Mouse (Mus musculus) hindbrain, embryonic 12.5 days (tissue): ENCODE data around the gene Vat1l. TPM values are rescaled to one million over a fixed set of nuclear protein-coding genes. Genes with fewer than 3 reads are reported as not detected.

ENCODE experiments used
- ATAC-seq: fragments of 200-750 bp; cut with Nextera tagmentation; 2 replicates; pipeline ENCODE4 v1.8.0; 2017; ENCODE audit warnings: moderate TSS enrichment; ENCODE audit not compliant: low FRiP score
- H3K27ac ChIP-seq: fragments of 300-500 bp; sonication (generic); 2 replicates; pipeline ENCODE4 v1.5.1; 2016; ENCODE audit warnings: mild to moderate bottlenecking
- H3K27me3 ChIP-seq: fragments of 300-500 bp; sonication (generic); 2 replicates; pipeline ENCODE4 v1.6.1; 2016; ENCODE audit warnings: mild to moderate bottlenecking
- H3K36me3 ChIP-seq: fragments of 300-500 bp; sonication (generic); 2 replicates; pipeline ENCODE4 v1.6.1; 2016; ENCODE audit warnings: mild to moderate bottlenecking
- H3K4me1 ChIP-seq: fragments of 300-500 bp; sonication (generic); 2 replicates; pipeline ENCODE4 v1.6.1; 2016
- H3K4me2 ChIP-seq: fragments of 300-500 bp; sonication (generic); replicated peaks from 2 replicates; pipeline ENCODE4 v1.6.1; 2016; ENCODE audit warnings: mild to moderate bottlenecking
- H3K4me3 ChIP-seq: fragments of 300-500 bp; sonication (generic); 2 replicates; pipeline ENCODE4 v1.5.1; 2016; ENCODE audit warnings: mild to moderate bottlenecking
- H3K9ac ChIP-seq: fragments of 300-500 bp; sonication (generic); 2 replicates; pipeline ENCODE4 v1.6.1; 2016; ENCODE audit warnings: mild to moderate bottlenecking, moderate library complexity
- H3K9me3 ChIP-seq: fragments of 300-500 bp; sonication (generic); replicated peaks from 2 replicates; pipeline ENCODE4 v1.6.1; 2016; ENCODE audit warnings: mild to moderate bottlenecking
- WGBS: fragments of 180-500 bp; shearing (Covaris S2); methylation state at CpG from one replicate; pipeline ENCODE4 v1.1.7; 2016; 5-methylcytosine and 5-hydroxymethylcytosine counted together
- polyA plus RNA-seq: library from polyadenylated mRNA; unstranded; fragments of >200 nt; fragmentation: Nextera tagmentation; extraction: Ambion mirVana; gene quantifications from 2 replicates; pipeline ENCODE4 v1.2.1, GENCODE M21; 2016

The Vat1l gene
- polyA plus RNA-seq, 1 experiment from 2014 or later = 16.5 TPM

DNA sequence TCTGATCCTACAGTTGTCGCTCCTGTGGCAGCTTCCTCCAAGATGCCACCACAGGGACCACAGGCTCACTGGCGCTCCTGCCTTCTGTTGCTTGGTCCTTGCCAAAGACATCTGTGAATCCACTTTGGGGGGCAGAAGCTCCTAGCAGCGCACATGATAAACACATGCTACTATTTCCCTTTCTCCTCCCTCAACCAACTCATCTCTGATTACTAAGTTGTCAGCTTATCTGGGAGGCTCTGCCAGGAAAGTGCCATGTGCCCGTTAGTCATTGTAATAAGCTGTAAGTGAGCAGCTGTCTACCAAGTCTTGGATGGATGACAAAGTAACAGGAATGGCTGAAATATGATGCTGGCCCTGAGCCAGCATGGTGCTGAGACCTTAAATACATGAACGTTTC lies 100.9 kb downstream of the Vat1l start:
- Histone ChIP-seq H3K4me1 (no peaks in the 10 kb centered on the region), H3K9ac (no peak overlapping the region), H3K4me3 (no peak overlapping the region), H3K27ac (no peak overlapping the region), H3K4me2 (no peak overlapping the region), H3K36me3 (no peaks in the 10 kb centered on the region), H3K9me3 (no peaks in the 10 kb centered on the region), H3K27me3 (no peaks in the 10 kb centered on the region)
- no peak for ATAC-seq
- WGBS = 83% methylated on average over 5 of the region's 5 CpGs

DNA sequence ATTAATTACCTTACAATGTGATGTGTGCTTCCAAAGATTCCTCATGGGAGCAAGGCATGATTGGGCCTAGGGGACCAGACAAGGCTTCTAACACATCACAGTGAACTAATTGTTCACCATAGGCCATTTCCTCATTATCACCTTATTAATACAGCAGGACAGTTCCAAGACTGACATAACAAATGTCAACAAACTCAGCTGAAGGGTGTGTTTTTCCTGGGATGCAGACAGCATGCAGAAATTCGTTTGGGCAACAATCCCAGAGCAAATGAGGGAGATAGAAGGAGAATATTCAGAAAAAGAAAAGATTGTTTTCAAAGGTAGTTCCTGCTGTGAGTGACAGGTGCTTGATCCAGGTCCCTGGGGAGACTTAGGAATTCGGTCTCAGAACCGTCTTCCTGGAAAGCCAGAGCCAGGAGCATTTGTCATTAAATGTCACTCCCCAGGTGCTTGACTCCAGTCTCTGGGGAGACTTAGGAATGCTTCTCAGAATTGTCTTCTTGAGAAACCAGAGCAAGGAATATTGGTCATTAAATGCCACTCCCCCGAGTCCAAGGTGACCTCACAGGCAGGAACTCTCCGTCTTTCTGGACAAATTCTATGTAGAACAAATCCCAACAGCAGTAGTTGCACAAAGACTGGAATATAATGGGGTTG lies 109.4 kb downstream of the Vat1l start:
- H3K9me3 ChIP-seq = no peaks in the 10 kb centered on the region
- H3K36me3 ChIP-seq = no peaks in the 10 kb centered on the region
- H3K27me3 ChIP-seq = no peaks in the 10 kb centered on the region
- WGBS = 45% methylated on average over 5 of the region's 5 CpGs
- H3K27ac ChIP-seq = no peak overlapping the region
- H3K4me2 ChIP-seq = no peak overlapping the region
- H3K9ac ChIP-seq = no peak overlapping the region
- H3K4me1 ChIP-seq = 0 out of 2 replicates have a peak, but pooled peaks cover 2% of the 10 kb centered on the region
- no peak overlapping the region for H3K4me3 ChIP-seq
- no peak for ATAC-seq

DNA sequence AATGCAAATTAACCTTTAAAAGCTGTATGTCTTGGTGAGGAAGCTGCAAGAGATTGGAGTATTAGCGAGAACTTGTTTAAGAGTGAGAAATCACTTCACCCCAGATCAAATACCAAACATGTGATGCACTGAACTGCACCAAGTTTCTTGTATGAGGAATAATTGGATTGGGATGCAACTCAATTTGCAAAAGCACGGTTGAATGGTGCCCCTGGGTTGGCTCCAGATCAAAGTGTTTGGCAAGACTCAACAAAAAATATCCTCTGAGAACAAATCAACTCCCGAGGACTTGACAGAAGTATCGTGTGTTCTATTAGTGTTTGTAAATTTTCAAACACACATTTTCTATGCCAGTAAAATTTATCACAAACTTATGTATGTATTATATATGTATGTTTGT lies 112.7 kb downstream of the Vat1l start:
- no peak for ATAC-seq

DNA sequence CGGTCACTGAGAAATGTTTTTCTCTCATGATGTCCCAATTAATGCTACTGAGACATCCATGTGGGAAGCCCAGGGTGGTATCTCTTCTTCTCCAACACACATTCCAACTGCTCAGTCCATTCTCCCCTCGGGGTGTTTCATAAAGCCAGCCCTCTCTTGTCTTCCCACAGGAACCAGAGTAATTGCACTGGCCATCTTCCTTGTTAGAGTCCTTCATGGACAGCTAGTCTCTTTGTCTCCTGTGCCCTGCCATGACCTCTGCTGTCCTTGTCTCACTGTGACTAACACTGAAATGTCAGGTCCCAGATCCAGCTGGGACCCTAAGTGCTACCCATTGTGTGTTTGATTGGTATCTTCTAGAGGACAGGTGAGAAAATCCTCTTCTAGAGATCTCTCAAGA lies 116.7 kb downstream of the Vat1l start:
- Histone ChIP-seq H3K9ac (no peak overlapping the region), H3K27ac (no peak overlapping the region), H3K4me3 (no peak overlapping the region), H3K4me2 (no peak overlapping the region), H3K36me3 (no peaks in the 10 kb centered on the region), H3K4me1 (no peaks in the 10 kb centered on the region), H3K9me3 (0 out of 2 replicates have a peak, but pooled peaks cover 4% of the 10 kb centered on the region), H3K27me3 (no peaks in the 10 kb centered on the region)
- WGBS = 81% methylated on average over 2 of the region's 2 CpGs
- ATAC-seq = no peak

More for the DNA sequence above, 112.7 kb downstream of the Vat1l start:
- 90% methylated on average over 4 of the region's 4 CpGs for WGBS
- Histone ChIP-seq H3K4me3 (no peak overlapping the region), H3K27ac (no peak overlapping the region), H3K36me3 (no peaks in the 10 kb centered on the region), H3K4me1 (0 out of 2 replicates have a peak, but pooled peaks cover 2% of the 10 kb centered on the region), H3K27me3 (no peaks in the 10 kb centered on the region), H3K9me3 (no peaks in the 10 kb centered on the region), H3K9ac (no peak overlapping the region), H3K4me2 (no peak overlapping the region)

DNA sequence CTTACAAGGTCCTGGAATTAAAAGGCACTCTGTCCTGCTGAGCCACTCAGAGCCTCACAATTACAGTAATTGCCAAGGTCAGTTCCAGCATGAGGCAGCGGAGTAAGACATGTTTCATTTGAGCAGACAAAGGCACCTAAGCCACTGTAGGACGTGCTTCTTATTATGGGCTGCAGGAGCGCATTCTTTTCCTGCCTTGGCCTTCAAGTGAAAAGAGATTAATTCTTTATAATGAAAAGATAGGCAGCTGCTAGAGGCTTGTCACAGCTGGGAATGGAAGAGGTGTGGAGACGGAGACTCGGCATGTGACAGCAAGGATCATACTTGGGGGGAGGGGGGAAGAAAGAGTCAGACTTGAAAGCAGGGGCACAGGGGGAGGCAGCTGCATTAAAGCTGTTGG lies 126.5 kb downstream of the Vat1l start:
- peaks cover 24% of the 10 kb centered on the region for H3K4me1 ChIP-seq
- WGBS = 24% methylated on average over 5 of the region's 5 CpGs
- no peaks in the 10 kb centered on the region for H3K36me3 ChIP-seq
- peak overlapping the region; percentile 73 for H3K27ac ChIP-seq
- no peaks in the 10 kb centered on the region for H3K27me3 ChIP-seq
- no peak overlapping the region for H3K4me3 ChIP-seq
- no peak overlapping the region for H3K4me2 ChIP-seq
- ATAC-seq = 0 out of 2 replicates have a peak, but pooled peaks have one; percentile 52
- H3K9ac ChIP-seq = no peak overlapping the region
- H3K9me3 ChIP-seq = peaks cover 3% of the 10 kb centered on the region; the same call in 1 of the 2 replicates

DNA sequence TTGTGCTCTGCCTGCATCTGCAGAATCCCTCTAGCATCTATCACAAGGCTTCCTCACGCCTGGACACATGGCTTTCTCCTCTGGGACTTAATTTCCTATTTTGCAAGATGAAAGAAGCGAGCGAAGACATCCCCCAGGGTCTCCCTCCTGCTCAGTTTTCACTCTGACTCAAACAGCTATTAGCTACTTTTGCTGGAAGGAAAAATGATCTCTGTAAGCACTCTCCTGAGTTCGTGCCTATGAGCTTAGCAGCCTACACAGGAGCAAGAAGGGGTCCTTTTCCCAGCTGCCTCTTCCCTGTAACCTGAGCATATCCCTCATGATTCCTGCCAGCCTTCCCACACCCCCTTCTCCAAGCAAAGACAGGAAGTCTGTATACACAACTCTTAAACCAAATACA lies 127.5 kb downstream of the Vat1l start:
- ATAC-seq = no peak
- peak overlapping the region; percentile 73 for H3K27ac ChIP-seq
- 31% methylated on average over 4 of the region's 4 CpGs for WGBS

DNA sequence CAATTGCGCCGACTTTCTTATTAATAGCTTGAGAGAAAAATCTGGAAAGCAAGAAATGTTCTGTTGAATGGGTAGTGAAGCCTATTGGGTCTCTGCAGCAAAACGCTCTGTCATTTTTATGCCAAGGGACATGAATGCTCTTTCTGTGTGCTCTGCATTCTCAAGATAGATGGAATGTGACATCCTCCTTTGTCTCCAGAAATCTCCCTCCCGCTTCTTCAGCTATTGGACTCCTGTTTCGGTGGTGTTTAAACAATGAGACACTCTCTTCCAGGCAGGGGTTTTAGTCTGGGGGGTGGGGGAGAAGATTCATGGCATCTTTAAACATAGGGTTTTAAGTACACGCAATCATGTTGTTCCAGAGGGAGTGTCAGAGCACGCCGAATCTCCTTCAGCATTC lies 130.3 kb downstream of the Vat1l start:
- no peak overlapping the region for H3K4me2 ChIP-seq
- no peak overlapping the region for H3K9ac ChIP-seq
- no peak for ATAC-seq
- peaks cover 24% of the 10 kb centered on the region for H3K4me1 ChIP-seq
- H3K9me3 ChIP-seq = no peaks in the 10 kb centered on the region
- no peak overlapping the region for H3K27ac ChIP-seq
- no peaks in the 10 kb centered on the region for H3K36me3 ChIP-seq
- no peaks in the 10 kb centered on the region for H3K27me3 ChIP-seq
- no peak overlapping the region for H3K4me3 ChIP-seq
- WGBS = 36% methylated on average over 8 of the region's 8 CpGs

More for the DNA sequence above, 127.5 kb downstream of the Vat1l start:
- H3K9me3 ChIP-seq = peaks cover 3% of the 10 kb centered on the region; the same call in 1 of the 2 replicates
- peaks cover 24% of the 10 kb centered on the region for H3K4me1 ChIP-seq
- no peak overlapping the region for H3K4me3 ChIP-seq
- H3K9ac ChIP-seq = no peak overlapping the region
- H3K36me3 ChIP-seq = no peaks in the 10 kb centered on the region
- H3K4me2 ChIP-seq = no peak overlapping the region
- H3K27me3 ChIP-seq = no peaks in the 10 kb centered on the region

DNA sequence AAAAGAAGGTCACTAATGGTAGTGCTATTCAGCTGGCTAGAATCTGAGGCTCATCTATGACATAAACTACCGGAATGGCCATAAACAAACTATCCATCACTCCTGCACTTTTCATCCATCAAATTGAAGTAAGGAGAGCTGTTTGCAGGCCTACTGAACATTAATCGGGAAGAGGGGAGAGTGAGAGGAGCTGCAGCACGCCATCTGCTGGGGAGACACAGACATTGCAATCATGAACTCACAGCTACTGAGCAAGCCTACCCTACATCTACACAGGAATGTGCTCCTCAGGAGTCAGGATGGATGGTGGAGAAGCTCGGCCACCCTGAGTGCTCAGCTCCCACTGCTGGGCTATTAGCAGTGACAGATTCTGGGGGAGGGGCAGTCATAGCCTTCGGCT lies 136.9 kb downstream of the Vat1l start:
- no peak overlapping the region for H3K9ac ChIP-seq
- no peaks in the 10 kb centered on the region for H3K36me3 ChIP-seq
- H3K9me3 ChIP-seq = no peaks in the 10 kb centered on the region
- H3K4me1 ChIP-seq = no peaks in the 10 kb centered on the region
- H3K27ac ChIP-seq = no peak overlapping the region
- no peak overlapping the region for H3K4me3 ChIP-seq
- no peak for ATAC-seq
- WGBS = 68% methylated on average over 5 of the region's 5 CpGs
- H3K27me3 ChIP-seq = no peaks in the 10 kb centered on the region
- no peak overlapping the region for H3K4me2 ChIP-seq

DNA sequence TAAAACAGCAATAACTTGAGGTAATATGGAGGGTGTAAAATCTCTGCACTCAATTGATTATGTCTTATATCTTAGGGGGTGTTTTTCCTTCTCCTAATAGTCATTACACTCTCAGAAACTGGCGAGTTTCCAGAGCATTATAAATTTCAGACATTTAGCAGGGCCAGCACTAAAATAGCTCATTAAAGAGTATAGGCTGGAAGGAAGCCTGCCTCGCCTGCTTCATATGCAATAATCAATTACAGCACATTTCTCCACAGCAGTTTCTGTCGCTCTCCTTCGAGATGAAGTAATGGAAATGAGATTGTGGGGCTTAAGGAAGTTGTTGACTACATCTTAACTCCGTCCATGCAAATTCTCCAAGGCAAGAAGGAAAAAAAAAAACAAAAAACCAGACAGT lies 139.4 kb downstream of the Vat1l start:
- H3K4me2 ChIP-seq = no peak overlapping the region
- no peak overlapping the region for H3K27ac ChIP-seq
- no peaks in the 10 kb centered on the region for H3K36me3 ChIP-seq
- WGBS = 82% methylated on average over 5 of the region's 5 CpGs
- H3K27me3 ChIP-seq = no peaks in the 10 kb centered on the region
- no peak for ATAC-seq
- no peaks in the 10 kb centered on the region for H3K4me1 ChIP-seq
- no peak overlapping the region for H3K4me3 ChIP-seq
- H3K9me3 ChIP-seq = no peaks in the 10 kb centered on the region
- no peak overlapping the region for H3K9ac ChIP-seq

DNA sequence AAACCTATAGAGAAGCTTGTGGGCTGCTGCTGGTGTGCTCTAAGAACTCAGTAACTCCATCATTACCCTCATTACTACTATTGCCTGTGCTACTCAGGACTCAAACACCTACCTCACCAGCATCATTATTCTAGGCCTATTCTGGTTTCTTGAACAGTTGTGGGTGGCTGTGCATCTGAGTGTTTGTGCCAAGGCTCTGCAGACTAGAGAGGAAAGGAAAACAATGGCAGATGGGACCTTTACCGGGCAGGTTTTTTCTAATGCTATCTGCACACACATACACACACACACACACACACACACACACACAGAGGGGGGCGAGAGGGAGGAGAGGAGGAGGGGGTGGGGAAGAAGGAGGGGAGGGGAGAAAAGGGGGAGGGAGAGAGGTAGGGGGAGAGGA lies 140.6 kb downstream of the Vat1l start:
- Histone ChIP-seq H3K9ac (no peak overlapping the region), H3K4me1 (no peaks in the 10 kb centered on the region), H3K4me2 (no peak overlapping the region), H3K27ac (no peak overlapping the region), H3K36me3 (no peaks in the 10 kb centered on the region), H3K27me3 (no peaks in the 10 kb centered on the region), H3K9me3 (no peaks in the 10 kb centered on the region), H3K4me3 (no peak overlapping the region)
- ATAC-seq = no peak
- WGBS = 52% methylated on average over 2 of the region's 2 CpGs

DNA sequence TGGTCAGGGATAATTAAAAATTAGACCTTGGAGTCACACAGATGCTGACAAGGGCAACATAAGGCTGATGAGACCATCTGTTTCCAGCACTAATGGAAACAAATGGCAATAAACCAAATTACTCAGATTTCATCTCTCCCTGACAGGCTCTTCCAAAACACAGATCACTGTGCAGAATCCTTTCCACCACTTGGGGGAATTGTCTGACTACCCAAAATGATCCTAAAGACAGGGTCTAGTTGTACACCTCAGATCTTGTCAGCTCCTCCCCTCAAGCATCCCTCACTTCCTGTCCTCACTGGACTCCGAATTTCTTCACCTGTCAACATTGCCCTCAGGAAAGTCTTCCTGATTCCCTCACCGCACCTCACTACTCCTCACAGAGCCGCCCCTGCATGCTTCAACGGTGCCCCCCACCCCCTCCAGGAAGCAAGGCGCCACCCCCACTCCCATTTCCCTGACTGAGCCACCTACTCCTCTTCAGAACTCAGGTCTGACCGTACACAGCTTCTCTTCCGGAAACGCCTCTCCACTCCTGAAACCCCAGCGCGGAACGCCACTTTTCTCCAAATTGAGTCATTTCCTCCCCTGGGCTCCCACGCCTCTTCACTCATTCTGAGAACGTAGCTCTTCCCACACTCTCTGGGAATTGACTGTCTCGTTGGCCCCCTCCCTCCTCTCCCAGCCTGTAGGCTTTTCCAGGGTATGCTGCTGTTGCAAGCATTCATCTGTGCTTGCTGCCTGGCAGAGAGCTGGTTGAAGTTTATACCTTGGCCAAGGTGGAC lies 146.4 kb downstream of the Vat1l start:
- H3K4me3 ChIP-seq = no peak overlapping the region
- H3K4me2 ChIP-seq = no peak overlapping the region
- no peak overlapping the region for H3K27ac ChIP-seq
- no peaks in the 10 kb centered on the region for H3K9me3 ChIP-seq
- H3K27me3 ChIP-seq = no peaks in the 10 kb centered on the region
- 62% methylated on average over 14 of the region's 14 CpGs for WGBS
- no peak for ATAC-seq
- no peaks in the 10 kb centered on the region for H3K4me1 ChIP-seq
- H3K9ac ChIP-seq = no peak overlapping the region
- H3K36me3 ChIP-seq = no peaks in the 10 kb centered on the region

DNA sequence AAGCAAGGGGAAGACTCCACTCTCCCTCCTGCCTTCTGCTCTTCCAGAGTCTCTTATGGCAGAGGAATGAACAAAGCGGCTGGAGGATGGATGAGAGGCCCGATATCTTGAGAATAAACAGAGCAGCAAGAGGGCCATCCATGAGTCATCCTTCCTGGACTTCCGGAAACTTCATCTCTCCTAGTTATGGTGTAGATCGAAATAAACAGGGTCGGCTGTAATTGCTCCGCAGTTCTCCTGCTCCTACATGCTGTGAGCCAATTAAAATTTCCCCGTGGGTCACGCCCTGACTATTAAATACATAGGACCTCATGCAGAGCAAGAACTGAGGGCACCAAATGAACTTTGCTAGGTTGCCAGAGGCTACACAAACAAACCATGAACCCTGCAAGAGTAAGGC lies 155.1 kb downstream of the Vat1l start:
- WGBS = 64% methylated on average over 8 of the region's 8 CpGs
- H3K9ac ChIP-seq = no peak overlapping the region
- H3K27me3 ChIP-seq = no peaks in the 10 kb centered on the region
- H3K4me3 ChIP-seq = no peak overlapping the region
- H3K4me2 ChIP-seq = no peak overlapping the region
- no peak overlapping the region for H3K27ac ChIP-seq
- H3K9me3 ChIP-seq = no peaks in the 10 kb centered on the region
- H3K4me1 ChIP-seq = no peaks in the 10 kb centered on the region
- H3K36me3 ChIP-seq = no peaks in the 10 kb centered on the region
- no peak for ATAC-seq

DNA sequence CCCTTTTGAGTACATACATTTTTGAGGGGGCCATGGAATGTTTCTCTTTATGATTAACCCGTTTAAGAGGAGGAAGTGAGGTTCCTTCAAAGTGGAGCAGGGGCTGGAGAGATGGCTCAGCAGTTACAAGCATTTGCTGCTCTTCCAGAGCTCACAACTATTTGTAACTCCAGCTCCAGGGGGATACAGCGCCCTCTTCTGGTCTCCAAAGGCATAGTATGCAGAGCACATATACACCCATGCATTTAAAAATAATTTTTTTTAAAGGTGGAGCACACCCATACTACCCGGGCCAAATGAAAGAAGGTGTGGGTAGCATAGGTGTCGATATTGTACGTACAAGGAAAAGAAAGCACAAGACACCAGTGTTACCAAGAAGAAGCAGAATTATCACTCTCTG lies 157.8 kb downstream of the Vat1l start:
- no peaks in the 10 kb centered on the region for H3K27me3 ChIP-seq
- H3K9me3 ChIP-seq = no peaks in the 10 kb centered on the region
- H3K36me3 ChIP-seq = no peaks in the 10 kb centered on the region
- 61% methylated on average over 5 of the region's 5 CpGs for WGBS
- no peak overlapping the region for H3K4me2 ChIP-seq
- H3K4me1 ChIP-seq = no peaks in the 10 kb centered on the region
- ATAC-seq = no peak
- H3K4me3 ChIP-seq = no peak overlapping the region
- H3K27ac ChIP-seq = no peak overlapping the region
- H3K9ac ChIP-seq = no peak overlapping the region
